Mouse (Mus musculus) embryo, embryonic 9.5 days (tissue): ENCODE data around the gene Nr0b1.

Experiments
- DNase-seq: peaks from one replicate; pipeline ENCODE4 v3.0.0-alpha.2; 2017; ENCODE audit errors: extremely low spot score

The Nr0b1 gene

DNA sequence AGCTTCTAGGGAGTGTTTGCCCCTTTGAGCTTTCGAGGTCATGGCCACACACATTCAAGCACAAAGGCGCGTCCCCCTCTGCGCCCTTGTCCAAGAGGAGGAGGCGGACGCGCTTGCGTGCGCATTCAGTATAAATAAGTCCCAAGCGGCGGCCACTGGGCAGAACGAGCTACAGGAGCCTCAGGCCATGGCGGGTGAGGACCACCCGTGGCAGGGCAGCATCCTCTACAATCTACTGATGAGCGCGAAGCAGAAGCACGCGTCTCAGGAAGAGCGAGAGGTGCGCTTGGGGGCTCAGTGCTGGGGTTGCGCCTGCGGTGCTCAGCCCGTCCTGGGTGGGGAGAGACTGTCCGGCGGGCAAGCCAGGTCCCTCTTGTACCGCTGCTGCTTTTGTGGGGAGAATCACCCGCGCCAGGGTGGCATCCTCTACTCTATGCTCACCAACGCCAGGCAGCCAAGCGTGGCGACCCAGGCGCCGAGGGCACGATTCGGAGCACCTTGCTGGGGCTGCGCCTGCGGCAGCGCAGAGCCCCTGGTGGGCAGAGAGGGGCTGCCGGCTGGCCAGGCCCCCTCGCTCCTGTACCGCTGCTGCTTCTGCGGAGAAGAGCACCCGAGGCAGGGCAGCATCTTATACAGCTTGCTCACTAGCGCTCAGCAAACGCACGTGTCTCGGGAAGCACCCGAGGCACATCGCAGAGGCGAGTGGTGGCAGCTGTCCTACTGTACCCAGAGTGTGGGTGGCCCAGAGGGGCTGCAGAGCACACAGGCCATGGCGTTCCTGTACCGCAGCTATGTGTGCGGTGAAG, at the start of gene Nr0b1:
Gene Nr0b1 (plus strand): TSS at position 151 of the 806 bp plus-strand sequence.
- peak; percentile 20 for DNase-seq

DNA sequence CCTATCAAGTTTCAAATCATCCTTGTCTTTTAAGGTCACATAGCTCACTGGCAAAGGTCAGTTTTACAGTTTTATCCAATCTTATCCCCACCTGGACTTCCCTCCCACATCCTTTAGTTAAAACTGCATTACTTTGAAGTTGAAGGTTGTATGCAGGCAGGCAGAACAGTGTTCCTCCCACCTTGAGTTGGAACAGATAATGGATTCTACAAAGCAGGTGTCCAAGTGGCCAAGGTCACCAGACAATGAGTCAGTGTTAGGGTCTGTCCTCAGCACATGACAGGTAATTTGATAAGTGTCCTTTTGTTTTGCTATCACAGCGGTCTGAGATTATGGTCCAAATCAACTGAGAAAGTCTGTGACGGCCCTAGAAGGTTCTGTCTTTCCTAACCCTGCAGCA, 4.3 kb upstream of the Nr0b1 start:
- no peak for DNase-seq

DNA sequence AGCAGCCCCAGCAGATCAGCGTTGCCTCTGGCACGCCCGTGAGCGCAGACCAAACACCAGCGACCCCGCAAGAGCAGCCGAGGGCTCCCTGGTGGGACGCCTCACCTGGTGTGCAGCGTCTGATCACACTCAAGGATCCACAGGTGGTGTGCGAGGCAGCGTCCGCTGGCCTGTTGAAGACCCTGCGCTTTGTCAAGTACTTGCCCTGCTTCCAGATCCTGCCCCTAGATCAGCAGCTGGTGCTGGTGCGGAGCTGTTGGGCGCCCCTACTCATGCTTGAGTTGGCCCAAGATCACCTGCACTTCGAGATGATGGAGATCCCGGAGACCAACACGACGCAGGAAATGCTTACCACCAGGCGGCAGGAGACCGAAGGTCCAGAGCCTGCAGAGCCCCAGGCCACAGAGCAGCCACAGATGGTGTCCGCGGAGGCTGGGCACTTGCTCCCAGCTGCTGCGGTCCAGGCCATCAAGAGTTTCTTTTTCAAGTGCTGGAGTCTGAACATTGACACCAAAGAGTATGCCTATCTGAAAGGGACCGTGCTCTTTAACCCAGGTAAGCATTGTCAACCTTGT, 943 bp downstream of the Nr0b1 start:
- peak; percentile 11 for DNase-seq

DNA sequence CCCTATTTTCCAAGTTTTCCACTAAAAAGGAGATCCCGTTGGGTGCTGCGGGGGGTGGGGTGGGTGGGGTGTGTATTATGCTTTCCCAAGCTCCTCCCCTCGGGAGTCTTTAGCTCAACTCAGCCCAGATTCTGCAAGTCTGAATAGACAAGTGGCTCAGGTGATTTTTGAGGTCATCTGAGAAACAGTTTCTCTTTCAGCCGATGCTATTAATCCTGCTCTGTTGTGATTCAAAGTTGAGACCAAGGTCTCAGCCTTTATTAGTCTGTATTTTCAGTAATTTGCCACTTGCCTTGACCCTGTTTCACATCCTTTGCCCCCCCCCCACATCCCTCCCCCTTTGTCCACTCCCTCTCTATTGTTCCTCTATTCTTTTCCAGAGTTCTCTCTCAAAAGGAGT, 1.8 kb downstream of the Nr0b1 start:
- DNase-seq, result no peak

DNA sequence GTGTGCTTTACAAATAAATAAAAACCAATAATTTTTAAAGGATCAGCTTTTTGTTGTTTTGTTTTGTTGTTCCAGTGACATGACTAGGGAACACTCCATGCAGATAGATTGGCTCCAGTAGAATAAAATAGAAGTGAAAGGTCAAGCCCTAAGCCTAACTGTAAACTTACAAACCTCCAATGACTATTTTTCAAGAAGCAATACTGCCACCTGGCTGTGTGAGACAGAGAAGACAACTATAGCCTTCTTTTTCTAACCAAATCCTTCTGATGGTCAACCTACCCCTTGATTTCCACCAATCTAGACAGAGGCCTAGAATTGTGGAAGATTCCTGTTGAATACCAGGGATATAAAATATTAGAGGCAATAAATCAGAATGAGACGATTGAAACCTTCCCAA, 45.7 kb downstream of the Nr0b1 start:
- no peak for DNase-seq
